Mouse (Mus musculus): ENCODE results near the gene Cox7a2l.

The Cox7a2l gene

GRCm38 (mm10) chr17:83526624-83527532 is 9.7 kb upstream of the Cox7a2l start:
- in situ Hi-C loops (cut with MboI, MseI): no loop called here

GRCm38 (mm10) chr17:83526091-83526561 is 9.0 kb upstream of the Cox7a2l start:
- in situ Hi-C loops (cut with MboI, MseI): no loop called here

DNA sequence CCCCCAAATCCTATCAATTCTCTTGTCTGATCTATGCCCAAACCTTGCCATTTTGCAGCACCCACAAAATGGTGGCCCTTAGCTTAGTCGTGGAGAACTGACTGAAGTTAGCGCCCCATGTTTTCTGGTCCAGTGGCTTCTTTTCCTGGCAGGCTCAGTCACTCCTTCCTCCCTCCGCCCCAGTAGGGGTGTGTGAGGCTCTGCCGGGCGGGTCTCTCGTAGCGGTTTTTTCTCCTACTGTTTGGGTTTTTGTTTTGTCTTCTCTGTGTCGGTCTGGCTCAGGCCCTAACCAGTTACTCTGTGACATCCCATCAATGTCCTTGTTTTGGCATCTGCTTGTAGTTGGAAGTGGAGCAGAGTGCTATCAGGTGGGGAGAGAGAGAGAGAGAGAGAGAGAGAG is 8.5 kb upstream of the Cox7a2l start:
- in situ Hi-C loops (cut with MboI, MseI): no loop called here

GRCm38 (mm10) chr17:83524753-83525152 is 7.6 kb upstream of the Cox7a2l start:
- in situ Hi-C loops (cut with MboI, MseI): no loop called here

- in situ Hi-C loops (cut with MboI, MseI): no loop called here
Observed at GRCm38 (mm10) chr17:83522590-83523379, 5.7 kb upstream of the Cox7a2l start.

DNA sequence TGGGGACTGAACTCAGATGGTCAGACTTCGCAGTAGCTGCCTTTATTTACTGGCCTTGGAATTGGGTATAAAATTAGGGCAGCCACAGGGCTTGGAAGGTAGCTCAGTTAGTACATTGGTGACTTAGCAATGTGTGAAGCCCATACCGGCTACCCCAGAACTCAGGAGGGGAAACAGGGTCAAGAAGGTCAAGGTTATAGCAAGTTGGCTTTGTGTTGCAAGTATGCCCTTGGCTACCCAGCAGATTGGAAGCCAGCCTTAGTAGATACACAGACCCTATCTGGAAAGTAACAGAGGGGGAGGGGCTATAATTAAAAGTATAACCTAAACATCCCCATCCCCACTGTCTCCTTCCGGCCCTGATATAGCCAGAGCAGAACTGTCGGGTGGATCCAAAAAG is 4.8 kb upstream of the Cox7a2l start:
- in situ Hi-C loops (cut with MboI, MseI): no loop called here

- in situ Hi-C loops (cut with MboI, MseI): loop anchor here (10.0 kb wide), 1 partner anchor 239 kb away; no protein-coding TSS in a partner anchor
Observed at GRCm38 (mm10) chr17:83514213-83514701, 2.9 kb downstream of the Cox7a2l start.

DNA sequence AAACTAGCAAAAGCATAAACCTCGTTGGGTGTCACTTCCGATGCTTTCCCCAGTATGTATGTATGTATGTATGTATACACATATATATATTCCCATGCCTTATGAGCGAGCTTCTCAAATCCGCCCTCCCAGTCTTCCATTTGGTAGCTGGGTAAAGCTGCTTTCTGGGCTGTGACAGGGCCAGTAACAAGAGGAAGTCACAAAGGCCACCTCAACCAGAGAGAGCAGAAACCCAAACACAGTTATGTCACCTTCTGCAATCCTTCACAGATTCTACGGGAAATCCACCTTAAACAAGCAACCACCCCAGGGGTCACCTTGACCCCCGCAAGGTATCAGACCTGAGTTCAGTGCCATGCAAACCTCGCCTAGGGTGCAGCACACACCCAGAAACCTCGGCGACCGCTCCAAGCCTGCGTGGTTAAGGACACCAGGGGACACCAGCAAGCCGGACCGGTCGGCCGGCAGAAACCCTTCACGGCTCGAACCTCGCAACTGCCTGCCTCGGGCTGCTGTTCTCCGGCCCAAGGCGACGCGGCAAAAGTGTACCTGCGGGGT is 3.4 kb downstream of the Cox7a2l start:
- in situ Hi-C loops (cut with MboI, MseI): loop anchor here (10.0 kb wide), 1 partner anchor 239 kb away; no protein-coding TSS in a partner anchor

DNA sequence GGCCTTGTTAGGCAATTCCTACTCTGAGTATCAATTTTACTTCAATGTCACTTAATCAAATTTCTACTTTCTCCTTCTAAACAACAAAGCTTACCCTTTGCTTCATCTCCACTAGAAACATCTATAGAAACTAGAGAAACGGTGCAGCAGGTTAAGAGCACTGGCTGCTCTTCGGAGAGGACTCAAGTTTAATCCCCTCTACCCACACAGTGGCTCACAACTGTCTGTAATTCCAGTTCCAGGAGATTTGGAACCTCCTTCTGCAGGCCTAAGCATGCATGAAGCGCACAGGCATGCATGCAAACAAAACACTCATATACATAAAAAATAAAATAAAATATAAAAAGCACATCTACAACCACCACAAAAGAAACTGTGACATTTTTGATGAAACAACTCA is 5.0 kb downstream of the Cox7a2l start:
- in situ Hi-C loops (cut with MboI, MseI): loop anchor here (10.0 kb wide), 1 partner anchor 237 kb away; no protein-coding TSS in a partner anchor

DNA sequence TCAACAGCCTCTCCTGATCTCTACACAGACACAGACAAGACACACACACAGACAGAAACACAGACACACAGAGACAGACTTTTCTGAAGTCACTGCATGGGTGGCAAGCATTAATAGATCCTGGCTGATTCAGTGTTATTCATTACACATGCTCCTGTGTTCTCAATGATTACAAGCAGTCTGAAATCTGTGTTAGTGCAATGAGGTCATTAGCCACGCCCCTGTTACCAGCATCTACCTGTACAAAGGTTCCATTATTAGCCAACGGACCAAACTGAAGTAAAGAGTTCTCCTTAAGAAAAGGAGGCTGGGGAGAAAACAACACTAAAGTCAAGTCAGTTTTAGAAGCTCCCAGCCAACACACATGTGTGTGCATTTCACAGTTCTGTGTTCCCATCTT is 13.4 kb downstream of the Cox7a2l start:
- in situ Hi-C loops (cut with MboI, MseI): no loop called here

DNA sequence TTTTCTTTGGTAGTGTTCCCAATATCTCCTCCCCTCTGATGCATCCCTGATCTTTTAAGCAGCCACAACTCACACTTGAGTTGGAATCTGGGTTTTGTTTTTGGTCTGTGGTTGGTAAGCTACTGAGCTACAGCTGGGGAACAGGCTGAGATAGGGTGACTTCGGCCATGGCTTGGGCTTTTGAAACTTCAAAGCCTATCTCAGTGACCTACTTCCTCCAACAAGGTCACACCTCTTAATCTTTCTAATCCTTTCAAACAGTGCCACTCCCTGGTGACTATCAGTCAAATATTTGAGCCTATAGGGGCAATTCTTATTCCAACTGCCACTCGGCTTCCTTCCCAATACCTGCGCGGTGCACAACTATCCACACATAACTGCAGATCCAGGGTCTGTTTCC is 17.4 kb downstream of the Cox7a2l start:
- in situ Hi-C loops (cut with MboI, MseI): no loop called here

- in situ Hi-C loops (cut with MboI, MseI): no loop called here
Observed at GRCm38 (mm10) chr17:83498889-83499288, 18.2 kb downstream of the Cox7a2l start.

- in situ Hi-C loops (cut with MboI, MseI): loop anchor here in 1 of 2 experiments (10.0 kb wide), 1 partner anchor 247 kb away; no protein-coding TSS in a partner anchor
Observed at GRCm38 (mm10) chr17:83487762-83488161, 29.4 kb downstream of the Cox7a2l start.

DNA sequence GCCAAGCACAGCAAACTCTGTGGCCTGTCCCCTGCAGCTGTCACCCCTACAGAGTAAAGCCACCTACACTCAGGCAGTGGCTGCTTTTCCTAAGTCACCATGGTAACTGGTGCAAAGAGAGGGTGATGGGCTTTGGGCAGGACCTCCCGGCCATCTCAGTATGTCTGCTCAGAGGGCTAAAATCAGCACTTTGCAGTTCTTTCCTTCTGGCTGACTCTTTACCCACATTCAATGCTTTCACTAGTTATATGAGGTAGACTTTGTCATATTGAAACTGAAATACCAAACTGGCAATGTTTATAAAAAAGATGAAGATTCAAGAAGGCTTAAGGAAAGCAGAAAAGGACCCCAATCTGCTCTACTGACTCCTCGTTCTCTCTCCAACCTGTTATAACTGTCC is 33.3 kb downstream of the Cox7a2l start:
- in situ Hi-C loops (cut with MboI, MseI): loop anchor here in 1 of 2 experiments (5.0 to 10.0 kb wide), 2 partner anchors 211 to 251 kb away; no protein-coding TSS in a partner anchor

DNA sequence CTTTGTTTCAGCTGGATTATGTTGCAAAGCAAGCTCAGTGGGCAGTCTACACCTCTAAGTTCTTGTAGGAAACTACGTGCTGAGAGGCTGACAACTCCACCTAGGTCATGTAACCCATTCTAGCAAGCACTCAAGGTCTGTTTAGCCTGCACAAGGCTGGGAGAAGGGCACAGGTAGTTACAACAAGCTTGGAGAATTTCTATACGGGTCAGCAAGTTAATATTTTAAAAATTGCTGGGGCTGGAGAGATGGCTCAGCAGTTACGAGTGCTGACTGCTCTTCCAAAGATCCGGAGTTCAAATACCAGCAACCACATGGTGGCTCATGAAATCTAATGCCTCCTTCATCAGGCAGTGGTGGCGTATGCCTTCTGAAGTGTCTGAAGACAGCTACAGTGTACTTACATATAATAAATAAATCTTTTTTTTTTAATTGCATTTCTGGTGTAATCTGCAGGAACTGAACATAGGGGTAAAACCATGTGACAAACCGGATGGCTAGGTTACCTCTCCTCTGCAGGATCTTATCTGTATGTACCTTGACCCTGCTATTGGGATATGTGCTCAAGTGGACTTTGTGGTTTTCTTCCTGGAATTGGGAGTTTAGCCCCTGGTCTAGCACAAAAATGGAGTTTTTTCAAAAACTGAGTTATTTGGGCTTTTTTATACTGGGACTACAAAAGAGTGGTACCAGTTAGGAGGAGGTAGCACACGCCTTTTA is 34.2 kb downstream of the Cox7a2l start:
- in situ Hi-C loops (cut with MboI, MseI): loop anchor here in 1 of 2 experiments (5.0 to 10.0 kb wide), 2 partner anchors 211 to 252 kb away; no protein-coding TSS in a partner anchor

DNA sequence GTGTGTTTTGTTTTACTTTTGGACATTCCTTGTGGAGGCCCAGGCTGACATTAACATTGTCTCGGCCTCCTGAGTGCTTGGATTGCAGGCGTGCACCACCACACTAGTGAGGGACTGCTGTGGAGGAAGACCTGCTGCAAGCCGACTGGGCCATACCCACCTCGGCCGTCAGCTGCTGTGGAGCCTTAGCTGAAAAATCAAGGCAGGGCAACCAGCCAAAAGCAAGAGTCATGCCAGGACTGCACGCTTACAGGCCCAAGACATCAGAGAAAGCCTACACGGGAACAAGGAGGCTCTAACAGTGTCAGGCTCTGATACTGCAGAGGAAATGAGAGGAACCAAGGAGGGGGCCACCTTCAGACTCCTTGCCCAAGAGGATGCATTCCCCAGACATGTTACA is 35.6 kb downstream of the Cox7a2l start:
- in situ Hi-C loops (cut with MboI, MseI): loop anchor here in 1 of 2 experiments (5.0 to 10.0 kb wide), 2 partner anchors 209 to 253 kb away; no protein-coding TSS in a partner anchor

DNA sequence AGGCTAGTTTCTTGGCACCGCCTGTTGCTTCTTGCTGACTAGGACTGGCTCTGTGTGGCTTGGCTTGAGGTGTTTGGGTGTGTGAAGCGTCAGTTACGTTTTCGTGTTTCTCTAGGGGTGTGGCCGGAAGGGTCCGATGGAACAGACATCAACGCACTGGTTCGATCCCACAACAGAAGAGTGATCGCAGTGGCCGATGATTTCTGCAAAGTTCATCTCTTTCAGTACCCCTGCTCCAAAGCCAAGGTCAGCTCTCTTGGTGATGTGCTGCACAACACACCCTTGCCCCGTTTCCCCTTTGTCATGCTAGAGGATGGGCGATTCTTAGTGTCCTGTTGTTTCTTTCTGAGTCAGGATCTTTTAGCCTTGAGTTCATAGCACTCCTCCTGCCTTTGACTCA is 40.0 kb downstream of the Cox7a2l start:
- in situ Hi-C loops (cut with MboI, MseI): no loop called here

GRCm38 (mm10) chr17:83469586-83469985 is 47.5 kb downstream of the Cox7a2l start:
- in situ Hi-C loops (cut with MboI, MseI): no loop called here

GRCm38 (mm10) chr17:83466697-83467251 is 50.4 kb downstream of the Cox7a2l start:
- in situ Hi-C loops (cut with MboI, MseI): no loop called here

- in situ Hi-C loops (cut with MboI, MseI): no loop called here
Observed at GRCm38 (mm10) chr17:83465969-83466368, 51.2 kb downstream of the Cox7a2l start.
